Mouse (Mus musculus) left cerebral cortex, postnatal 4 days (tissue): ENCODE measurements around the gene Prr23a3. TPM values are rescaled to one million over a fixed set of nuclear protein-coding genes. Genes with fewer than 3 reads are reported as not detected.

Source experiments
- DNase-seq: peaks from one replicate; pipeline ENCODE4 v3.0.0-alpha.2; 2022
- intact Hi-C: fragments of 180-260 bp; cut with DNase I; formaldehyde crosslinking; loops from one replicate; pipeline ENCODE4 v1.15.1; 2025
- total RNA-seq, 2 experiments: library from RNA; stranded (reverse); gene quantifications; 2 replicates each; pipeline ENCODE4 v1.2.3; 2021

Prr23a3 gene
- total RNA-seq: not detected

GRCm38 (mm10) chr9:98864571-98864970 lies at the start of gene Prr23a3:
Gene Prr23a3, plus strand, starts transcription at chr9:98864767.
- DNase-seq: no peak

GRCm38 (mm10) chr9:98816066-98816465 lies 48.5 kb upstream of the Prr23a3 start:
- intact Hi-C loops: no loop called here
- no peak for DNase-seq

More at GRCm38 (mm10) chr9:98864571-98864970, at the start of gene Prr23a3:
- intact Hi-C loops: no loop called here

DNA sequence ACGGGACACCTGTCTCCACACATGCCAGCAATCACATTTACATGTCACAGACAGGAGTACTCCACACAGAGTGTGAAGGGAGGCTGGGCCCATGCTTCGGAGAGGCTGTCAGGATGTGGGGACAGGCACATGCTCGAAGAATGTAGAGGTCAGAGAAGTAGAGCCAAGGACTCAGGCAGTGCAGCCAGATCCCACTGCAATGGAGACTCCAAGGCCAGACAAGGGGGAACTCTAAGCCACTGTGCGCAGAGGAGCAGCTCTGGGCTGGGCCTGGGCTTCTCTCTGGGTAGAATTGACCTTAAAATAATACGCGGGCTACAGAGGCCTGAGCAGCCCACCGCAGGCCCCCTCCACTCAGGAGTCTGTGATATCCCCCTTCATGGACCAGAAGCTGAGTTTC lies 47.0 kb upstream of the Prr23a3 start:
- no peak for DNase-seq
- intact Hi-C loops: no loop called here

DNA sequence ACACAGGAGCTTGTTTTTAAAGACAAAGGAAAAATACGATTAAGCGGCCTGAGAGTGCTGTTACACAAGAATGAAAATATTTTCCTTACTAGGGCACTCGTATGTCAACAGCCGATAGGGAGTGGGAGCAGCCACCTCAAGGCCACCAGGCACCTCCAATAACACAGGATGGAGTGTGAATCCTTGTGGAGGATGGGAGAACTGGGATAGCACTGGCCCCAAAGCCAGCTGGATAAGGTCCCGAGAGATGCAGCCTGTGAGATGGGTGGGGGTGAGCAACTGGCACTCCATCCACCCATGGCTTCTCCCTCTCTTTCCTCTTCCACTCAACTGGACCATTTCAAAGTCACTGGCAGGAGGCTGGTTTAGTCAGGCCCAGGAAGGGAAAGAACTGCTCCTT lies 45.6 kb upstream of the Prr23a3 start:
- DNase-seq: no peak
- intact Hi-C loops: no loop called here

GRCm38 (mm10) chr9:98819481-98819880 lies 45.1 kb upstream of the Prr23a3 start:
- intact Hi-C loops: no loop called here
- DNase-seq: no peak

DNA sequence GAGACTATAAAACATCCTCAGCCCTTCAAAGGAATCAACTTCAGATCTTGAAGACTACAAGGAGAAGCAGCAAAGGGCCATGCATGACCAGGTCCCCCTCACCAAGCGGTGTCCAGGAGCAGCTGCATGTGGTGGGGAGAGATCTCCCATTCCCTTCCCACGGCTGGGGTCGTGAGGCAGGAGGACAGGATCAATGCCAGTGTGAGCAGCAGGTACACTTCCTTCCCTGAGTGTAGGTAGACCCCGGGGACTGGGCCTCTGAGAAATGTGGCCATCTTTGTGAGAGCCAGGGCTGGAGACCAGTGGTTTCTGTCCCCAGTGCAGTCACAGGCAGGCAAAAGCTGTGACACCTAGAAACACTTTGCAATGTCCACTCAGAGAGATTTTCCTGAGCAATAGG lies 44.1 kb upstream of the Prr23a3 start:
- DNase-seq: no peak
- intact Hi-C loops: no loop called here

GRCm38 (mm10) chr9:98821067-98821466 lies 43.5 kb upstream of the Prr23a3 start:
- intact Hi-C loops: no loop called here
- no peak for DNase-seq

DNA sequence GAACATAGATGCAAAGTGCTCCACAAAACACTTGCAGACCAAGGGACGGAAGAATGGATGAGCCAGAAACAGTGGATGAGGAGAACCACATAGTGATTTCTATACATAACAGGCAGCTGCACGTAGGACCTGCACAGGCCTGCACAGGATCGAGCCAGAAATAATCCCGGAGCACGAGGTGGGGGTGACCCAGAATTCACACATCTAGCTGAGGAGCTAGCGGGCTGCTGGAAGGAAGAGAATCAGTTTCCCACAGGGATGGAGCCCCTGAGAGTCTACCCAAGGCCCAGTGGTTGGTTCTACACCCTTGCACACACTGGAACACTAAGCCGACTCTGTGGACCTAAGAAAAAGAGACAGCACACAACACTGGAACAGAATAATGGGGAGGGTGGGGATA lies 40.8 kb upstream of the Prr23a3 start:
- DNase-seq: no peak
- intact Hi-C loops: no loop called here

DNA sequence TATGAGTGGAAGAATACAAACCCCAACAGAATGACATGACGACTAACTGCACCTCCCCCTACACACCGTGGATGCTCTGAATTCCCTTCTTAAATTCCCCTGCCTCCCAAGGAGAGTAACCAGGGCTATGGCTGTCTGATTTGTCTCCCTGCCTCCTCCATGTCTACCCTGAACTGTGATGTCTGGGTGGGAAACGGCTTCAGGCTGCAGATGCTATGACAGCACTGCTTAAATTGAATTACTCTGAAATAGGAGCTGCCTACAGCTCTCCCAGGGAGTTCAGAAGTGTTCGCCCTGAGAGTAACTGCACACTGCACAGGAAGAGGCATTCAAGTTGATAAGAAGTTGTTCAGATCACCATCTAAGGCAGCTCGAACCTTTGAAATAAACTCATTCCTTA lies 35.1 kb upstream of the Prr23a3 start:
- intact Hi-C loops: no loop called here
- no peak for DNase-seq

DNA sequence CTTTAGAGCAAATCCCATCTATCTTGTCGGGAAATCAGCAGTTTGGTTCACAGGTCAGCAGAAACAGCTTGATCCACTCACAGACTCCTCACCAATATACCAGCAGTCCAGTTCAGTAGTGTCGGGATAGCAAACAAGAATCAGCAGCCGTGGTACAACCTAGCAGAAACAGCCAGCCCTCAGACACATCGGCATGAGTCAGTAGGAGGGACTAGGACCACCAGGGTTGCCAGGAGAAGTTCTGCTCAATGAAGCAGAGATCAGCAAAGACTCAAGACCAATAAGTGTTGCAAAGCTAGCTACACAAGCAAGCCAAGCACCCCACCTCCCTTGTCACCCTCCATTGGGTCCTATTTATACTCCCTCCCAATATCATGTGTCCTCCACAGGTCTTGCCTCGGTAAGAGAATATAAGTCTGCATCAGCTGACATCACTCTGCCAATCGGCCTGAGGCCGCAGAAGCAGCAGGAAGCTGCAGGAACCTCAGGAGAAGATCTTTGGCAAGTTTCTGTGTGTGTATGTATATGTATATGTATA lies 27.0 kb upstream of the Prr23a3 start:
- DNase-seq: no peak
- intact Hi-C loops: no loop called here

GRCm38 (mm10) chr9:98842117-98842516 lies 22.4 kb upstream of the Prr23a3 start, which contains the start of gene Prr23a1:
Gene Prr23a1, plus strand, starts transcription at chr9:98842503.
- intact Hi-C loops: no loop called here

DNA sequence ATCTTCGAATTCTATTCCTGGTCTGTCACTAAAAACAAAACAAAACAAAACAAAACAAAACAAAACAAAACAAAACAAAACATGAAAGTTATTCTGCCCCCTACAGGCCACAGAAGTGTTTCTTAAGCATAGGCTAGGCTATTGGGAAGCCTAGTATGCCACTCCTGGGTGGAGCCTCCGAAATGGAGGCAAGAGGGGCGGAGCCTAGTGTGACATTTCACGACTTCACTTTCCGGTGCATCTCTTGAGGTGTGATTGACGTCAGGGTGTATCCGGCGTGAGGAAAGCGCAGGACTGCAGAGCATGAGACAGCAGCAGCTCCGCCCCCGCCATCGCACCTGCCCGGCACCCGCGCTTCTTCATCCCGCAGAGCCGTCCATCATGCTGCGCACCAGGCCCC lies 8.4 kb upstream of the Prr23a3 start, which contains the start of gene Prr23a2:
TSS of gene Prr23a2 (plus strand) at position 285 of the 400 bp plus-strand sequence.
- DNase-seq: no peak
- intact Hi-C loops: no loop called here

More at GRCm38 (mm10) chr9:98842117-98842516, 22.4 kb upstream of the Prr23a3 start, which contains the start of gene Prr23a1:
- no peak for DNase-seq

- intact Hi-C loops: no loop called here
- no peak for DNase-seq
These were observed 1.1 kb upstream of the Prr23a3 start for GRCm38 (mm10) chr9:98863463-98863862.

DNA sequence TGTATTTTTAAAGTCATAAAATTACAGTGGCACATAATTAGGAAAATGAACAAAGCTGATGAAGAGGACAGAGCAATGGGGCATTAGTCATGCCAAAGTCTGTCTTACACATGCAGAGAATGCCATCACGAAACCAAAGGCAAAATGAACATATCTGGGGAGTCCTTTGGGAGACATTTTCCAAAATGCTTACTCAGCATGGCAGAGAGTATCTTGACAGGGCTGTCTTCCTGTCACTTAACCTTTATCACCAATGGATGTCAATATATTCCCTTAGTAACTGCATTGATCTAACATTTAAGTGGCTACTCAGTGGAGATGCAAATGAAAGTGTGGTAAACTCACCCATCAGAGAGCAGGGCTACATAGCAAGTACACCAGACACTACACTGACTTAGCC lies 36.9 kb downstream of the Prr23a3 start:
- DNase-seq: no peak
- intact Hi-C loops: no loop called here

- DNase-seq: no peak
- intact Hi-C loops: no loop called here
These were observed 38.3 kb downstream of the Prr23a3 start, which contains the start of gene 7420426K07Rik for GRCm38 (mm10) chr9:98902819-98903218. Gene 7420426K07Rik, plus strand, starts transcription at chr9:98903119.

Other genes starting within 250 kb of the Prr23a3 start
- gene Prr23a1, start 22.3 kb upstream of the Prr23a3 start, total RNA-seq: not detected
- gene Prr23a2, start 8.3 kb upstream of the Prr23a3 start, total RNA-seq: not detected
- gene 7420426K07Rik, start 38.4 kb downstream of the Prr23a3 start, total RNA-seq: not detected
- gene Foxl2, start 90.5 kb downstream of the Prr23a3 start, total RNA-seq: 1 to 10 TPM; 1.6 to 2.4 TPM
- gene Faim, start 121.6 kb downstream of the Prr23a3 start, total RNA-seq: 10 to 100 TPM; 41.6 to 43.9 TPM
- not detected for gene Gm1123, start 170.9 kb downstream of the Prr23a3 start, total RNA-seq